Mouse (Mus musculus) olfactory bulb, adult 2 months (tissue): ENCODE results near the gene Gm49384.

Experiments
- CTCF ChIP-seq: fragments of 200-500 bp; IDR thresholded peaks from 2 replicates; pipeline ENCODE4 v1.5.1; 2012; ENCODE audit warnings: low read depth, mild to moderate bottlenecking, low read length, moderate library complexity; ENCODE audit not compliant: insufficient read depth
- POLR2A ChIP-seq: fragments of 200-500 bp; IDR thresholded peaks from 2 replicates; pipeline ENCODE4 v1.6.1; 2012; ENCODE audit warnings: mild to moderate bottlenecking, low read depth, low read length, moderate library complexity; ENCODE audit not compliant: insufficient read depth

DNA sequence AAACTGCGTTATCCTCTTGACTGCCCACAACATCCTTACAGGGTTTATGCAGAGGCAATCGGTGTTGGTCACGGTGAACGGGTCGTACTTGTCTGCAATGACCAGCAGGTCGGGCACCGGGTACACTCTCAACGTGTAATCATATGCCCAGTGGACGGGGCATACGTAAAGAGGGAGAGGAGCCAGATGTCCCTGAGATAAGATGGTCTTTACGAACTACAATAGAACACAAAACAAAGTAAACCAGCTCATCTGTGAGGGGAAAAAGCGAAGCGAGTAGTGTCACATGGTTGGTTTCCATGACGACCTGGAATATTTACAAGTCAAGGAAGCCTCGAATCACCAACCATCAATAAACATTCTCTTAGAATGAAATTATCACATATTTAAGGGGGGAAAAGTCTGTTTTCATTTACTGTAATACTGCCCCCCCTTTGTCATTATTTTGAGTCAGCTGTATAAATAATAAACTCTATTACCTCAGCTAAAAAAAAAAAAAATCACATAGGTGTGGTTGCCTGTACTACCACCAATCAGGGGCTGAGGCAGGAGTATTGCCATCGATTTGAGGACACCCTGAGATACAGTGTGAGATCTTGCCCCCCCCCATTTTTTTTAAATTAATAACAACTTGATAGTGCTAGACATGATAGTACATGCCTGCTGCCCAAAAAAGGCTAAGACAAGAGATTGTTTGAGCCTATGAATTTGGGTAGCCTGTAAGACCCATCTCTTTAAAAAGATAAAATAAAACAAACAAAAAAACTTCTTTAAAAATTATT, at the start of gene Gm49384:
- TF ChIP-seq CTCF (no peak), POLR2A (no peak)
